Mouse (Mus musculus) adrenal gland, postnatal 36 days (tissue): Measurements from ENCODE around the gene Slc1a1. TPM values are rescaled to one million over a fixed set of nuclear protein-coding genes. Genes with fewer than 3 reads are reported as not detected.

Source experiments
- DNase-seq, 2 experiments: peaks; one replicate each; pipeline ENCODE4 v3.0.0; 2021; ENCODE audit warnings: mixed read lengths in 1 of 2
- long read RNA-seq, 2 experiments: library from polyadenylated mRNA; stranded (forward); transcript quantifications; one replicate each; pipeline ENCODE4 v2.0.0; 2021; ENCODE audit warnings: borderline sequencing depth in 2 of 2
- total RNA-seq, 2 experiments: library from RNA; stranded (reverse); gene quantifications; 2 replicates each; pipeline ENCODE4 v1.2.3; 2021

Gene Slc1a1
- 1 to 10 TPM in 1 of 2 experiments, under 1 TPM in 1; 0.79 to 1.5 TPM for total RNA-seq
- long read RNA-seq, experiment 1, partial matches to known transcripts = 0 of 4 reads
- long read RNA-seq, experiment 1, other reads (novel, unspliced or antisense) = 1 of 4 reads
- long read RNA-seq, experiment 2, partial matches to known transcripts = 0 of 1 reads
- long read RNA-seq, experiment 2, other reads (novel, unspliced or antisense) = 1 of 1 reads

- peak; percentile 70 to 77 for DNase-seq
Observed at GRCm38 (mm10) chr19:28834798-28835499, at the start of gene Slc1a1. Gene Slc1a1, plus strand, starts transcription at chr19:28835049.

DNA sequence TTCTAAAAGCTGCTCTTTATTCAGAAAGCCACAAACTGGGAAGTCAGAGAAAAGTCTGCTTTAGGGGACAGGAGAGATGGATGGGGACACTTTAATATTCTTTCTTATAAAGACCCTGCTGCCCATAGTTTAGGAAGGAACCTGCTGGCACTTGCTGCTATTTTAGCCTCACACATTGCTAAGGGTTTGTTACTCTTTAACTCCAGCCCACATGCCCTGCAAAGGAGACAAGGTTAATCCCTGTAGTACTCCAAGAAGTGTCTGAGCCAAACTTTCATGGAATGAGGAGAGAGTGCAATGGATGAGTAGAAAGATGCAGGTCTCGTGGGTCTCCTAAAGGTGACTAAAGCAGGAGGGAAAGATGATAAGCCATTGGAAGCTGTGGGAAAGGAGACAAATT, 44.7 kb upstream of the Slc1a1 start:
- no peak for DNase-seq

DNA sequence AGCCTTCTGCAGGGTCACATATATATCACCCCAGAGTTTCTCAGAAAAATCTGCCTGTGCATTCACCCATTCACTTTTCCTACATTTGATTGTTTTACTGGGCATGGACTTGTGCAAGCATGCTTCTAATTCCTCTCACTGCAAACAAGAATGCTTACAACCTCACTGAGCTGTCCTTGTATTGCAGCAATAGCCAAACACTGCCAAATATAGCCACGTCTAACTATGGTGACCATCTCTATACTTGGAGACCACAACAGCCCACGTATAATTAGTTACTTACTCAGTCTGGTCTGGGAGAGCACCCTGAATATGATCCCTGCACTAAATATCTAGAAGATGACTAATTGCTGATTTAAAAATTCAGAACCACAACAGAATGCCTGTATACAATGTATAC, 41.5 kb upstream of the Slc1a1 start:
- DNase-seq = no peak

DNA sequence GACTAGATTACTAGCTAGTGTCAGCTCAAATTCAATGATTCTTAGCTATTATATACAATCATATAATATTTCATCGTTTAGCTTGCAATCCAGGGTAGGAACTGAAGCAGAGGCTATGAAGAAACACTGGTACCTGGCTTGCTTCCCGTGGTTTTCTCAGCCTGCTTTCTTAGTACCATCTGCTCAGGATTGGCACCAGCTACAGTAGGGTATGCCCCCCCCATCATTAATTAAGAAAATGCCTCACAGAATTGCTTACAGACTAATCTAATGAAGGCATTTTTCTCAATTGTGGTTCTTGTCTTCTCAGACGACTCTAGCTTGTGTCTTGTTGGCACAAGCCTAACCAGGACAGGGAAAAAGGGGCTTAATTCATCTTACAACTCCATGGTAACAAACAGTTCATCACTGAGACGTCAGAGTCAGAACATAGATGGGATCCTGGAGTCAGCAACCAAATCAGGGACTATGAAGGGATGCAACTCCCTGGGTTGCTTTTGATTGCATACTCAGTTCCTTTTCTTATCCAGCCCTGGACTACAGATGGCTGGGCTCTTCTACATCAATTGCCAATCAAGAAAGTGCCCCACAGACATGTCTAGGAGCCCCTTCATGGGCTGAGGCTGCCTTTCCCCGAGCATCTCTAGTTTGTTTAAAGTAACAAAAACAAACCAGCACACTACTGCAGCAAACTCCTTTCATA, 38.6 kb upstream of the Slc1a1 start:
- no peak for DNase-seq

- no peak for DNase-seq
Observed at GRCm38 (mm10) chr19:28796966-28797365, 37.9 kb upstream of the Slc1a1 start.

DNA sequence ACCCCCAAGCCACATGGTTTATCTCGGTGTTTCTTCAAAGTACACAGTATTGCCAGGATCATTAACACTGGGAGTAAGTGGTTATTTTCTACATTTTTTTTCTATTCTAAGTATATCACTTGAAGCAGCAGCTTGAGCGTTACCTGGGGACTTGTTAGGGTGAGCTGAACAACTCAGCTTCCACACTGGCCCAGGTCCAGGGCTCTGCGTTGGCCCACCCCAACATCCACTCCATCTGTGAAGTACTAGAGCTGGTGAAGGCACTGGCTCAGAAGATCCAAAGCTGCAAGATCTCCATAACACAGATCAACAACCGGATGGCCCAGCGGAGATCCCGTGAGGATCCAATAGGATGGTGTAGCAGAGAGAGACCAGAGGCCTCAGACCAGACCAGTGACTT, 37.2 kb upstream of the Slc1a1 start:
- DNase-seq = no peak

DNA sequence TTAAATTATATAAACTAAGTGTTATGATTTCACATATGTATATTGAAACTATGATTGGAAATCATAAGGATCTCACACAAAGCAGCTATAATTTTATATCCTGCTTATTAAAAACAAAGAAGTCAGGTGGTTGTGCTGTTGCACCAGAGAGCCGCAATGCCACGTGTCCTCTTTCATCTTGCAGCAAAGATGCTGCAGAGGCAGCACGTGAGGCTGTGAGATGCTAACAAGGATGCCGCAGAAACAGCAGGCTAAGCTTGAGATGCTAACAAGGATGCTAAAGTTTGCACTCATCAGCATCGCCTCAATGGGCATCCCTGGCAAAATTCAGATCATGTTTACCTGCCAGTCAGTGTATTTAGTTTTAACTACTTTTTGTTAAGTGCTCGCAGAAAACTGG, 34.4 kb upstream of the Slc1a1 start:
- no peak for DNase-seq

DNA sequence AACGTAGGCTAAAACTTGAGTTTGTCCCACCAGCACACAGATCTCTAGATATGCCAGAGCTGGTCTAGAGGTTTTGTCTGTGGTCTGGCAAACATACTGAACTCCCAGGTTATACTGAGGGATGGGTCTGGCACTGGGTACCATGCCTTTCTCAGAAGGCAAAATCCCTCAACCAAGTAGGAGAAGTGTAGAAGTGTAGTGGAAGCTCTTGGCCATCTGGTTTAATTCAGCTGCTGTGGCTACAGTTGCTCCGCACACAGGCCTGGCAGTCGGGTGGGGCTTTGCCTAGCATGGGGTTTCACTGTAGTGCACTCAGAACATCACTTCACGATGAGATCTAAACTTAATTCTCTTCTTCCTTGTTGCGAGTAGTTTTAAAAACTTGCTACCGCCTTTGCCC, 28.6 kb upstream of the Slc1a1 start:
- DNase-seq = no peak

- no peak for DNase-seq
Observed at GRCm38 (mm10) chr19:28806821-28807496, 27.9 kb upstream of the Slc1a1 start.

- no peak for DNase-seq
Observed at GRCm38 (mm10) chr19:28807497-28807871, 27.4 kb upstream of the Slc1a1 start.

- DNase-seq = no peak
Observed at GRCm38 (mm10) chr19:28818286-28818685, 16.6 kb upstream of the Slc1a1 start.

DNA sequence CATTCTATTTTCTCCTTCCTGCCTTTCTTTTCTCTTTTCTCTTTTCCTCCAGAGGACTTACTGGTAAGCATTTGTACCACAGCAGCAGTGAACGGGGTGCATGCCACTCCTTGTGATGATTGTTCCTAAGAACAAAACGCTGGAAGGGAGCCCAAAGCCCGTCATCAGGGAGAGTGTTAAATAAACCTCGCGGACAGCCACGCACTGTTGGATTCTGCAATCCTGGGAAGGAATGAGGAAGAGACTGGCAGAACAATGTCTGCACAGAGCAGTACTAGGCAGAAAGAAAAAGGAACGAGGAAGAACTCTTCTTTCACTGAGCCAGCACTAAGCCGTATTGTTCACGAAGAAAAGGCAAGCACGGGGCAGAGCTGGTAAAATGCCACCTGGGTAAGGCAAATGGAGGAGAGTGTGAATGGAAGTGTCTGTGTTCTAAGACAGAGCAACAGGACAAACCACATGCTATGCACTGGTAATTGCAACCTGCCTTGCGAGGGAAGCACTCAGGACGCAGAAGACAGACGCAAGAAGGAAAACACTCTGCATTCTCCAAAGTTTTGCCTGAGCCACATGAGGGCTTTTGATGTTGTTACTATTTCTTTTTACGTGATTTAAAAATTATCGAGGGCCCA, 7.0 kb upstream of the Slc1a1 start:
- DNase-seq = no peak

- DNase-seq = no peak
Observed at GRCm38 (mm10) chr19:28831324-28831723, 3.5 kb upstream of the Slc1a1 start.

DNA sequence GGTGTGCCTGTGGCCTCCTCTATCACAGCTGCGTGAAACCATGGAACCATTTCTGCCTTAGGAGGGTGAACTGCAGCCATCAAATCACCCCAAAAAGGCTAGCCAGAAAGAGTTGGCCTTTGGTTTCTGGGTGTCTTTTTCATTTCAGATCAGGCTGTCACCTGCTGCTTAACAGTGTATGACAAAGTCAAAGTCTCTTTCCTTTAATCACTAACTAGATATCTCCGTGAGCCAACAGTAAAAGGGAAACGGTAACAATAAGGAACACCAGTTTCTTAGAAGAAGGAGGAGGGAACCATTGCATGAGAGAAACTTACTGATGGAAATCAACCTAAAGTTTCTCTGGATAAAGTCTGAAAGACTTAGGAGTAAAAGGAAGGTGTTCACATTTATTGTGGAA, 2.2 kb upstream of the Slc1a1 start:
- no peak for DNase-seq

GRCm38 (mm10) chr19:28834388-28834787, 461 bp upstream of the Slc1a1 start:
- peak; percentile 3 to 15 for DNase-seq

- DNase-seq = no peak
Observed at GRCm38 (mm10) chr19:28835500-28835864, 633 bp downstream of the Slc1a1 start.

- no peak for DNase-seq
Observed at GRCm38 (mm10) chr19:28836116-28836515, 1.3 kb downstream of the Slc1a1 start.

DNA sequence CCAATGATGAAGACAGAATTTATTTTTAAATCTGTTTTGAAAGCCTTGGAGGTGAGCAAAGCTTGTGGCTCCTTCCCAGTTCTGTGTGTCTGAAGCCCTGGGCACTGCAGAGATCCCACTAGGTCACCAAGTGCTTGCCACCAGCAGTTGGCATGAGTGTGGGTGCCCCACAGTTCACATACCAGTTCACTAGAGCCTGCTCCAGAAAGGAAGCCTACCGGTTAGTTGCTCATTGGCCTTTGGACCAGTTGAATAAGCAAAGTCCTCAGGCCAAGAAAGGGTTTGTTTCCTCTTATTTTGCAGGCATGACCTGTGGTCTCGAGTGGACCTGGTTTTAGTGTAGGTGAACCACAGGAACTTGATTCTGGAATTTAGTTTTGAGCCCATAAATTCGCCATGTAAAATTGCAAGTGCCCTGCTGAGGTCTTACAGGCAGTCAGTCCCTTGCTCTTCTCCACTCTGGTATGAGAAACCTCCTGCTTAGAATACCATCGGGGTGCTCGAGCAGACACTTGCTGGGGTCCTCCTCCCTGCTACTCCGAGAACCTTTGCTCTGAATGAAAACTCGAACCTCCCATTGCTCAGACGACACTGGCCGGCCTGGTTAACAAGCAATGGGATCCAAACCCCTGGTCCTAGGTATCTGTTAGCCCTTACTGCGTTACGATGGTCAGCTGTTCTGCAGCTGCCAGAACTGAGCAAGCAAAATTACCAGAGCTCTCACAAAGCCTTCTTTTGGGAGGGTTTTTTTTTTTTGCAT, 2.0 kb downstream of the Slc1a1 start:
- DNase-seq = no peak

- no peak for DNase-seq
Observed at GRCm38 (mm10) chr19:28838796-28839195, 3.9 kb downstream of the Slc1a1 start.

DNA sequence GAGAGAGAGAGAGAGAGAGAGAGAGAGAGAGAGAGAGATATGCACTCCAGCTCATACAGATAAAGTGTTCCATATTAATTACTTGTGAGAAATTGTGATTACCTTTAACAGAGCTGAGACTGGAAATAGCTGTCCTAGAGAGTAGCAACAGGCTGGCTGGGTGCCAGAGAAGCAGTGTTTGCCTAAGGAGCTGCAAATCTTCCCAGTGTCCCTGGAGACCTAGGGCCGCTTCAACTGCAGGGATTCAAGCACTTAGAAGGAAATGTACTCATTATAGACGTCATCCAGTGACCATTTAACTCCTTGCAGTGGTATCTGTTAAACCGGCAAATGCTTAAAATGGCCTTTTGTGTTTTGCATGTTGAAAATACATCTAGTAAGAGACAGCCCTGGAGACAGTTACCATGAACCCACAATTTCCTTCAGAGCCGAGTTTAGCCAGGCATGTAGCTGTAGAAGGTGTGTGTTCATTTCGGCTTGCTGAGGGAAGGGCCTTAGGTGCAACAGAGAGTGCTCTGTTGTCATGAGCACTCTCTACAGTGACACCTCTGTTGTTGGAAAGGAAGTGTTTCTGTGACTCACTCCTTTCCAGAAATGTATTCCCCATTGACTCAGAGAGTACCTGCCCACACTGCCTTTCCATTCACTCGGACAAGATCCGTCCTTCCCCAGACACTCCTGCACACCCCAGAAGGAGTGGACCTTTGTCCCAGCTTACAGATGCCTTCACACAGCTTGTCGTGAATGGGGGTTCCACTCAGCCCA, 10.3 kb downstream of the Slc1a1 start:
- DNase-seq = peak; percentile 11 to 34

GRCm38 (mm10) chr19:28850510-28850909, 15.7 kb downstream of the Slc1a1 start:
- no peak for DNase-seq
